Mouse (Mus musculus) testis, adult 2 months (tissue): ENCODE measurements at regions not wholly inside any gene's neighbourhood (a gene's known extent, or its start where the extent isn't known, plus 50 kb on each side); places are given as distances from the start of the nearest gene placed in this dataset.

ENCODE experiments used
- CTCF ChIP-seq: fragments of 200-500 bp; IDR thresholded peaks from 2 replicates; pipeline ENCODE4 v1.5.1; 2012; ENCODE audit warnings: low read depth, mild to moderate bottlenecking, inconsistent platforms, low read length, moderate library complexity; ENCODE audit not compliant: control insufficient read depth, insufficient read depth, insufficient replicate concordance
- POLR2A ChIP-seq: fragments of 200-500 bp; IDR thresholded peaks from 2 replicates; pipeline ENCODE4 v1.6.1; 2012; ENCODE audit warnings: low read depth, mild to moderate bottlenecking, inconsistent platforms, low read length, moderate library complexity; ENCODE audit not compliant: control insufficient read depth

DNA sequence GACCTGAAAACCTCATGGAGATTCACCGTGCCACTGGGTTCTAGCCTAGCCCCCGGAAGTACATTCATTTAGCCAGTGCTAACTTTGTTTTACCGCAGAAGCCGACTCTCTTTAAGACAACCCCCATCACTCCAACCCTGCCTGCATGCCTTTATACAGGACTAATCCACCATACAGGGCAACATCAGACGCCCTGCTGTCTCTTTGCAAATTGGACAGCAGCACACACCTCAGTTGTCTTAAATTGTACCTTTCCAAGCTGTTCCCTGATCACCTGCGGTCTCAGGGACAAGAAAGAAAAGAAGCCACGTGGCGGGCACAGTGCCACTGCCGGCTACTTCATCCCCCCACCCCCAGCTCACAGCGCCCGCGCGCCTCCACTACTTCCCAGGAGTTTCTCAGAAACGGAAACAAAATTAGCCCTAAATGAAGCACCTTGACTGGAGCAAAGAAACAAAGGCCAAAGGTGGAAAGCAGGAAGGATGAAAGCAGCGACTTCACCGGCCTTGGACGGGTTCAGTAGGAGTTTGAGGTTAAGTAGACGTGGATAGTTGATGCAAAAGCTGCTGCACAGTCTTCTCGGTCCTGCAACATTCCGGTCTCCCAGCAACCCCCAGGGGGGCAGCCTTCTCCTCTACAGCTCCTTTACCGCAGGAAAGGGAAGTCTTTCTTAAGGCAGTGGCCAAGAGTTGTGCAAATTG is 120.9 kb upstream of the Dapk1 start:
- no peak for TF ChIP-seq POLR2A
- TF ChIP-seq CTCF = no peak
